Mouse (Mus musculus) liver, adult 2 months (tissue): ENCODE data around the gene Ntpcr. TPM values are rescaled to one million over a fixed set of nuclear protein-coding genes. Genes with fewer than 3 reads are reported as not detected.

Experiments
- DNase-seq: peaks from one replicate; pipeline ENCODE4 v3.0.0-alpha.2; 2011; ENCODE audit warnings: low read depth, low spot score; ENCODE audit errors: extremely low read depth
- H3K27ac ChIP-seq: fragments of 200-500 bp; replicated peaks from 2 replicates; pipeline ENCODE4 v1.5.1; 2012; ENCODE audit warnings: low read depth, mild to moderate bottlenecking, control low read depth, inconsistent platforms, low read length; ENCODE audit not compliant: insufficient read depth
- H3K27me3 ChIP-seq: fragments of 200-500 bp; 2 replicates; pipeline ENCODE4 v1.6.1; 2012; ENCODE audit warnings: mild to moderate bottlenecking, moderate library complexity, low read length, inconsistent platforms; ENCODE audit not compliant: control insufficient read depth, insufficient read depth
- H3K36me3 ChIP-seq: fragments of 200-500 bp; 2 replicates; pipeline ENCODE4 v1.6.1; 2012; ENCODE audit warnings: low read length, inconsistent platforms; ENCODE audit not compliant: control insufficient read depth, insufficient read depth
- H3K4me1 ChIP-seq: fragments of 200-500 bp; 2 replicates; pipeline ENCODE4 v1.6.1; 2011; ENCODE audit warnings: low read length; ENCODE audit not compliant: control insufficient read depth, insufficient read depth
- H3K4me3 ChIP-seq: fragments of 200-500 bp; 2 replicates; pipeline ENCODE4 v1.5.1; 2011; ENCODE audit warnings: low read depth, mild to moderate bottlenecking, control low read depth, low read length, moderate library complexity; ENCODE audit not compliant: insufficient read depth
- H3K79me2 ChIP-seq: fragments of 200-500 bp; 2 replicates; pipeline ENCODE4 v1.6.1; 2012; ENCODE audit warnings: inconsistent platforms, mild to moderate bottlenecking, low read length, moderate library complexity; ENCODE audit not compliant: control insufficient read depth, insufficient read depth
- H3K9ac ChIP-seq: fragments of 200-500 bp; 2 replicates; pipeline ENCODE4 v1.6.1; 2012; ENCODE audit warnings: low read depth, mild to moderate bottlenecking, control low read depth, inconsistent platforms, low read length
- CTCF ChIP-seq: fragments of 200-500 bp; IDR thresholded peaks from 2 replicates; pipeline ENCODE4 v1.5.1; 2011; ENCODE audit warnings: low read depth, low read length, control low read depth
- POLR2A ChIP-seq: fragments of 200-500 bp; IDR thresholded peaks from 2 replicates; pipeline ENCODE4 v1.6.1; 2011; ENCODE audit warnings: low read length, control low read depth; ENCODE audit not compliant: insufficient read depth; ENCODE audit errors: extremely low read depth
- WGBS: fragments of 180-500 bp; shearing (Covaris S2); methylation state at CpG from one replicate; pipeline ENCODE4 v1.1.7; 2018; 5-methylcytosine and 5-hydroxymethylcytosine counted together
- polyA plus RNA-seq: library from polyadenylated mRNA; depleted of rRNA; stranded (reverse); fragments of >200 nt; gene quantifications from 2 replicates; pipeline ENCODE4 v1.2.3, GENCODE M21; 2012
- total RNA-seq: library from RNA; depleted of rRNA; stranded (reverse); fragments of >200 nt; gene quantifications from 2 replicates; pipeline ENCODE4 v1.2.3, GENCODE M21; 2014

Ntpcr gene
- total and polyA plus RNA-seq, 2 experiments = 11.4 to 12.3 TPM

DNA sequence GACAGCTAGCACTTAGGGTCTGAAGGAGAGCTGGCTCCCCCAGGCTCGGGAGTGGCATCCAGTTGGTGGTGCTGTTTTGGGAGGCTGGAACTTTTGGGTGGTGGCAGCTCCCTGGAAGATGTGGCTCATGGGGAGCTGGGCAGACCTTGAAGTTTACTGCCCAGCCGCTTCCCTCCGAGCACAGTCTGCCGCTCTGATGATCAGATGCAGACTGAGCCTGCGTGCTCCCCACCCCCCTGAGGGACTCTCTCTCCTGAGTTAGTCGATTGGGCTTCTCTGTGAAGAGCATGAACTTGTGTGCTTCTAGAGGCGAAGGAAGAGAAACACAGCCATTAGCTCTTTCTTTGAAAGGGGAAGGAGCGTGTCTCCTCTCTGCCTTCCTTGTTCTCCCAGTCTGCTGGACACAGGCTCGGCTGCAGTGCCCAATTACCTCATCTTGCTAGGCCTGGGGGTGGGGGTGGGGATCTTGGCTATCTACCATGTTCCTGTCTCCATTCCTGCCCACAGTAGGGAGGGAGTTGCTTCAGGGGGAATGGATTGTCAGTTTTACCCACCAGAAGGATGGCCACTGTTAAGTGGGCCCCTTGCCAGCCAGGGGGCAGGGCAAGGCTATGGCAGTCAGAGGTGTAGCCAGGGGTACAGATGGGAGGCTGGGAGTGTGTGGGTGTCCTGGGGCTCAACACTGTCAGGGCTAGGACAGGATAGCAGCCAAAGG, 26.8 kb downstream of the Ntpcr start:
- no peaks in the 10 kb centered on the region for H3K27me3 ChIP-seq
- H3K4me3 ChIP-seq = no peak overlapping the region
- no peaks in the 10 kb centered on the region for H3K36me3 ChIP-seq
- no peak overlapping the region for H3K27ac ChIP-seq
- 71% methylated on average over 9 of the region's 9 CpGs for WGBS
- no peaks in the 10 kb centered on the region for H3K4me1 ChIP-seq
- DNase-seq = peak; percentile 4
- no peaks in the 10 kb centered on the region for H3K79me2 ChIP-seq
- no peak for TF ChIP-seq POLR2A
- no peak overlapping the region for H3K9ac ChIP-seq

DNA sequence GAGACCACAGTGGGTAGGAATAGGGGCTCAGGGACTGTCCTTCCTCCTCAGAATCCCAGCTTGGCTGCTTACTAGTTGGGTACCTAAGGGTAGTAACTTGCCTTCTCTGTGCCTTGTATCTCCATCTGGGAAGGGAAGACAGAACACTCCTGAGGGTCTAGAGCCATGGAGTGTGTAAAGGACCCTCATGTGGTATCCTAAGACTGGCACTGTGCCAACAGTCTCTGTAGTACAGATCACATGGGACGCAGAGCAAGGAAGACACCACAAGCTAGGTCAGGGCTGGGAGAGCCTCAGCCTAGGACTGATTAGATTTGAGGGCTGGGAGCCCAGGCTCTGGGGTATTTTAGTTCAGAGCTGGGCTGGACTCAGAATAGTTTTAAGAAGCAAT, 27.3 kb downstream of the Ntpcr start:
- Histone ChIP-seq H3K27me3 (no peaks in the 10 kb centered on the region), H3K79me2 (no peaks in the 10 kb centered on the region), H3K27ac (no peak overlapping the region), H3K36me3 (no peaks in the 10 kb centered on the region), H3K4me1 (no peaks in the 10 kb centered on the region), H3K4me3 (no peak overlapping the region), H3K9ac (no peak overlapping the region)
- 69% methylated on average over 1 of the region's 1 CpGs for WGBS
- DNase-seq = no peak
- TF ChIP-seq CTCF = no peak
- no peak for TF ChIP-seq POLR2A

DNA sequence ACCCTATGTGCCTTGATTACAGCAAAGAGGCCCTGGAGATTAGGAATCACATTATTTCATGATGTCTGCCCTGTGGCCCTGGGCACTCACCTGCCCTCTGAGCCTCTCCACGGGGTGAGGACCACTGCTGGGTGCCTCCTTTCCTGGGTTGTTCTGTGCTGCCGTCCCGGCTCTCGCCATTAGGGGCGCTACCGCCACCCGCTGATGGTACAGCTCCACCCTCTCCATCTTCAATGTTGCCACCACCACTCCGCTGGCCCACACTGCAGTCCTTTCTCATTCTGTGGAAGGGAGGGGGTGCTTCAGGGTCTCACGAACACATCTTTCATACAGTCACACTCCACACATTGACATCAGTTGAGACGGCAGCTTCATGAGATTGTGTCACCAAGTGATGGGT, 29.3 kb downstream of the Ntpcr start:
- no peak overlapping the region for H3K4me3 ChIP-seq
- no peak overlapping the region for H3K27ac ChIP-seq
- TF ChIP-seq POLR2A = no peak
- TF ChIP-seq CTCF = peak; percentile 56; the same call in 1 of the 2 replicates
- WGBS = 64% methylated on average over 10 of the region's 10 CpGs
- H3K9ac ChIP-seq = no peak overlapping the region
- H3K79me2 ChIP-seq = no peaks in the 10 kb centered on the region
- H3K27me3 ChIP-seq = no peaks in the 10 kb centered on the region
- no peaks in the 10 kb centered on the region for H3K36me3 ChIP-seq
- no peak for DNase-seq
- H3K4me1 ChIP-seq = no peaks in the 10 kb centered on the region

DNA sequence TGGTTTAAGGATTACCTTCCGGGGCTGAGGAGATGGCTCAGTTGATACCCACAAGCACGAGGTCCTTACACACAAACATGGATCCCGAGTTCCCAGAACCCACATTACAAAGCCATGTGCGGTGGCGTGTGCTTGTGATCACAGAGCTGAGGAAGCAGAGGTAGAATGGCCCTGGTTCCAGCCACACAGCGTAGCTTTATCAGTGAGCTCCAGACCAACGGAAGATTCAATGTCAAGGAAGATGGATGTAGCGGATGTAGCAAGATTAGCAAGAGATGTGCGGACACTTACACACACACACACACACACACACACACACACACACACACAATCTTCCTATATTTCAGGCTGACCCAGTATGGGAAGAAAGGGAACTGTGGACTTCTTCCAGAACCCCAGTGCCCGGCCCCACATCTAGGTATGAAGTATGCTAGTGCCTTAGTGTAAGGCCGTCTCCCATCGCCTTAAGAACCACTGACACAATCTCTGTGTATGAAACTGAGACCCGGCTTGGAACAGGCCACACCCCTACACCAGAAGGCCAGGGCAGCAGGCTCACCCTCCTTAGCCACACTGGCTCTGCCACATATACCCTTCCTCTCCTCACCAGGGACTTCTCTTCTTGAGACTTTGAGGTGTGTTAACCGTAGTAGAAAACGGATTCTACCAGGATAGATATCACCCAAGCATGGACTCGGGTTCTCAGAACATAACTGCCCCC, 33.5 kb downstream of the Ntpcr start:
- Histone ChIP-seq H3K9ac (no peak overlapping the region), H3K36me3 (no peaks in the 10 kb centered on the region), H3K27me3 (no peaks in the 10 kb centered on the region), H3K27ac (no peak overlapping the region), H3K79me2 (no peaks in the 10 kb centered on the region), H3K4me1 (no peaks in the 10 kb centered on the region), H3K4me3 (no peak overlapping the region)
- TF ChIP-seq CTCF = no peak
- DNase-seq = no peak
- WGBS = 91% methylated on average over 16 of the region's 16 CpGs

DNA sequence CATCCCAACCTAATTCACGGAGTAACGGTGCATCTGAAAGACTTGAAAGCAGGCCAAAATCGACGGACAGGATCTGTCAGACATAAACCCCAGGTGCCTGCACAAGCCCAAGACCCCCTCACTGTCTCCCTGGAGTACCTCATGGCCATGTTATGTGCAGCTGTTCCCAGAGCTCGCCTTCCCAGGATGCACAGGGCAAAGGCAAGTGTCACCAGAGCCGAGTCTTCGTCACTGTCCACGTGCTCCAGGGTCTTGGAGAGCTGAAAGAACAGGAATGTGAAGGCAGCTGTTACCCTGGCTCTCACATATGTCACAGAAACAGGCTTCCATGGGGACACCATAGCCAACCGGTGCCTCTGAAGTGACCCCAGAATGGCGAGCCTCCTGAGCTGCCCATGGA, 38.3 kb downstream of the Ntpcr start:
- DNase-seq = no peak
- Histone ChIP-seq H3K4me1 (no peaks in the 10 kb centered on the region), H3K4me3 (no peak overlapping the region), H3K79me2 (no peaks in the 10 kb centered on the region), H3K27ac (no peak overlapping the region), H3K36me3 (no peaks in the 10 kb centered on the region), H3K27me3 (no peaks in the 10 kb centered on the region), H3K9ac (no peak overlapping the region)
- WGBS = 96% methylated on average over 10 of the region's 10 CpGs
- no peak for TF ChIP-seq POLR2A
- TF ChIP-seq CTCF = no peak

DNA sequence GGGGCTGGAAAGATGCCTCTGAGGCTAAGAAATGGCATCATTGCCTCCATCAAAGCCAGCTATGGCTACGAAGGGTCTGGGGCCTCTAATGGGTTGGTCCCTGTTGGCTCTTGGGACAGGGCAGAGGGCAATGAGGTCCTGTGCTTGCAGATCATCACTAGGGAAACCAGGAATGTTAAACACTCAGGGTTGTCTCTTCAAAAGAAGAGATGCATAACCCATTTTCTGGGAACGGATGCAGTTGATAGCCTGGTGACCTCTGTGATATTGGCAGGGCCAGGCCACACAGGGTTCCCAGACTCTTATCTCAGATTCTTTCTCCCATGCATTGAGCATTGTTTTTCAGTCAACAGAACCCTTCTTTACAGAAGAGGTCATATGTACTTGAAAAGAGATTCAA, 42.5 kb downstream of the Ntpcr start:
- no peak for DNase-seq

More for the DNA sequence above, 42.5 kb downstream of the Ntpcr start:
- Histone ChIP-seq H3K27ac (no peak overlapping the region), H3K36me3 (no peaks in the 10 kb centered on the region), H3K9ac (no peak overlapping the region), H3K4me3 (no peak overlapping the region), H3K4me1 (no peaks in the 10 kb centered on the region), H3K27me3 (no peaks in the 10 kb centered on the region), H3K79me2 (no peaks in the 10 kb centered on the region)
- TF ChIP-seq POLR2A = no peak
- no peak for TF ChIP-seq CTCF
- 26% methylated on average over 2 of the region's 2 CpGs for WGBS
